Mouse (Mus musculus) ovary, postnatal 10 days (tissue): ENCODE measurements at regions not wholly inside any gene's neighbourhood (a gene's known extent, or its start where the extent isn't known, plus 50 kb on each side); places are given as distances from the start of the nearest gene placed in this dataset.

Experiments used
- DNase-seq: peaks from one replicate; pipeline ENCODE4 v3.0.0; 2022; ENCODE audit warnings: low spot score

DNA sequence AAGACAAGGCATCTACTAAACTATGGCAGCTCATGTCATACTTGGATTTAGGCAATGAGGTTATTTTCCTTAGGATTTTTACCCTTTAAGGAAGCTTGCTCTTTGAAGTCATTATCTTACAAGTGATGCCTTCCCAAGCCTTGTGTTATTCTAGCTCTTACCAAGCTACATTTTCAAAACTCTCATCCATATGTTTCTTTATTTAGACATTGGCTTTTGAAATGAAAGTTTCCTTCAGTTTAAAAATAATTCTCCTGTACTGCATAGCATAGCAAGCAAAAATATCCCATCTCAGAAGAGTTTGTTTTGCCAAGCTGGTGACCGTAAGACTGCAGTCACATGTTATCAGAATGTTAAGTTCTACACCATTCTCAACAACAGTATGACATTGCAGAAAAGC, 372.8 kb upstream of the Sptlc3 start:
- no peak for DNase-seq

DNA sequence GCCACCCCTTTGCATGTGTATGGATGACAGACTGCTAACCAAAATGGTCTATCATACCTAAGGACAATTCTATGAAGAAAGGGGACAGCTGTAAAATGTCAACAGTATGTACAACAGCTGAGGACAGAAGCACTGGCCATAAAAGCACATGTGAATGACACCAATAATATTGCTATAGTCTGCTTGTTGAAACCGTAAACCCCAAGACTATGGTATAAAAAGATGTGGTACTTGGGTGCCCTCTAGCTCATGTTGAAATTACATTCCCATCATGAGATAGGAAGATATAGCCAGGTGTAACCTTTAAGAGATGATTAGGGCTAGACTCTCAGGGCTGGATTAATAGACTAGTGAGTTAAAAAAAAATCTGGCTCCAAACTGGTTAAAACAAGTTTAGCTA, 361.6 kb upstream of the Sptlc3 start:
- DNase-seq, result no peak

DNA sequence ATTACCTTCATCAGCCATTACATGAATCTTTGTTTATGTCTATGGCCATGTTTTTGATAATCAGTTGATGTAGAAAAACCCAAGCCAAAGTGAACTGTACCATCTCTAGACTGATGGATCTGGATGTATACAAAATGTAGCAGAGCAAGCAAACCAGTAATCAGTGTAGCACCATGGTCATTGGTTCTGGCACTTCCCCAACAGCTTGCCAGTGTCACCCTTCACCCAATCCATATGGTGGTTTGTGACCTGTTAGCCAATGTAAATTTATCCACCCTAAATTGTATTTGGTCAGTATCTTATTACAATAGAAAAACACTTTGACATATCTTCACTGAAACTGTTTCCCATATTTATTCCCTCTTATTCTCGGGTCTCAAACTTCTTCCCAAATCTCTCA, 346.7 kb upstream of the Sptlc3 start:
- DNase-seq, result no peak

DNA sequence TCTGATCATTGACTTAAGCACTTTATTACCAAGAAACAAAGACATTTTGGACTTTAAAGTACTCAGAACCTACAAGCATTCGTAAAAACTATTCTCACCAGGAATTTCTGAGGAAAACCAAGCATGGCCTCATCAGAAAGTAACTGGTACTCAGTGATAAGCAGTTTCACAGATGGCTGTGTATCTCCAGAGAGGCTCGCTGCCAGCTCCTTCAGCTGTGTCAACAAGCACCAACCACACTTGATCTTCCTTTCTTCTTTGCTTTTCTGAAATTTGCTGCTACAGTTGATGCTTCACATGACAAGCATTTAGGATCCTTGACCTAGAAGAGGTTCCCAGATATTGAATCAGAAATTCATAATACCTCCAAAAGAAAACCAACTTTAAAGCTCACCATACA, 314.1 kb upstream of the Sptlc3 start:
- DNase-seq, result no peak

DNA sequence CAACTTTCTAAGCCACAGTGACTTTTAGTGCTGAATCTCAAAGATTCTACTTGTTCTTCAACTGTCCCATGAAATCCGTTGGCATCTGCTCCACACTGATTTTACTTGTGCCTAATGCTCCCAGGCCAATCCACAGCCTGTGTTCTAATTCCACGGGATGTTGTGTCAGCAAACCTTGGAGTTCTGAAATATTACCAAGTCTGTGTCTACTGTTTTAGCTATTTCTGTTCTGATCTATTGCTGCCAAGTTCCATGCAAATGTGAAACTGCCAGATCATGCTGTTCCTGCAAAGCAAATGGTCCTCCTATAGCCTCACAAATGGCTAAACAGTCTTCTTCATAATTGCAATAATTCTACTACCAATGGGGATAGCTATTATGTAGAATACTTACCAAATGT, 295.4 kb upstream of the Sptlc3 start:
- DNase-seq, result no peak

DNA sequence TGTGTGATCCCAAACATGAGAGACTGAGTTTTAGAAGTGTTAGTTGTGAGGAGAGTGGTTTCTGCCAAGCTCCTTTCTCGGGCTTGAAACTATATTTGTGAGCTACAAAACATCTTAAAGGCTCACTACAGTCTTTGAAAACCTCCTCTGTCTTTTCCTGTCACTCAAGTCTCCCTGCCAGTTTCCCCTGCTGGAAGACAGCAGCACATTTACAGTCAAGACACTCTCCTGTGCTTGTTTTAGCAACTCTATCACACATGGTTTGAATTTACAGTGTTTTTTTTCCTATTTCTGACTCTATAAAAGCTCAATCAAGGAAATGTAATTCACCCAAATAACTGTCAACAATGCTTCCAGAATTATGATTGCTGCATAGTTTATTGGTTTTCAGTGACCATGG, 286.1 kb upstream of the Sptlc3 start:
- DNase-seq, result no peak

DNA sequence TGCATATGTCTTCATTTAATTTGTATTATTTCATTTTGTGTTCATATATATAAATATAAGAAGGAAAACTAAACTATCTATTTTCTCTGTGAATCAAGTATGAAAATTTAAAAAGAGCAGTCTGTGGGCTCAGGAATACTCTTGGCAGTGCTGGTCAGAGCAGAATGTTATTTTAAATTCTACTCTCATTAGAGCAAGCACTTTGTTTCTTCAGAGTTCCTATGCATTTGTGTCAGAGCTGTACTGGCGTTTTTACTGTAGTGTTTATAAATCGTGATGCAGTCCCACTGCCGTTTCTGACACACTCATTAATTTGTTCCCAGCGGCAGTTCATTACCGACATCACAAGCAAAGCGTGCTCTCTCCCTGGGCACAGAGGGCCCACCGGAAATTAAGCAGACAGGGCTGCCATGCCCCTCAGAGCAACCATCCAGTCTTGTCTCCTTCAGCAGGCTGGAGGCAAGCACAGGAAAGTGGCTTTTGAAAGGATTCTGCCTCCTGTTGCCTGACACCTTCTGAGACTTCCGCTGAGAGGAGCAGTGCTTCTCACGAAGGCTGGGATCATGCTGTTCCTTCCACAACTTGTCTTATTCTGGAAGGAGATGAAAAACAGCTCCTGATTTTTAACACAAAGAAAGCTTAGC, 272.8 kb upstream of the Sptlc3 start:
- no peak for DNase-seq

DNA sequence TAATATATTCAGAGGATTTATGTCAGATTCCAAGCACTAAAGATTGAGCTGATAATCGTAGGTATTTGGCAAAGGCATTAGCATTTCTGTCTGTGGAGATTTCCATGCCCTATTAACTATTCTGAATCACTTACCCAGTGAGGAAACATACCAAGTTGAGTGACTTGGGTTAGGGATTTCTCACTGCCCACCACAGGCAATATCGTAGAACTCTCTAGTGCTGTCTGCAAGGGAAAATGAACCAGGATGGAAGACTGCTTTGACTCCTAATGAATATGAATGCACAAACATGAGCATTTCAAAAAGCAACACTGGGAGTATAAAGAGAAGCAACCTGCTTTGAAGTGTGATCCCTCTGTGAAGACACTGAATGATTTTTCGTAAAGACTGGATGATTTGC, 263.3 kb upstream of the Sptlc3 start:
- DNase-seq, result no peak

DNA sequence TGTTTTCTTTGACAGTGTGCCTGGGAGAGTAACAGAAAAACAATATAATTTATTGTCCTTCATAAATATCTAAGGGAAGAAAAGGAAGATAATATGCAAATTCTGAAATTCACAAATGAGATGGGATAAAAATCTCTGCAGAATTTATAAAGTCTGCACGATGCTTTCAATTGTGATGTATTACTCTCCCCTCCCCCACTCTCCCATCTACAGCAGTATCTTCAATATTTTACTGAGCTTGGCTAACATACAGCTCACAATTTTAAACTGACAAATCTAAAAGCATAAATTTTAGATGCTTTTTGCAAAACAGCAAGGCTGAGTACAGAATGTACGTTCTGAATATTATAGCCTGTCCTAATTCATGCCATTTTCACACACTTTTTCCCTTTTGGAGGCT, 243.6 kb upstream of the Sptlc3 start:
- DNase-seq, result no peak

DNA sequence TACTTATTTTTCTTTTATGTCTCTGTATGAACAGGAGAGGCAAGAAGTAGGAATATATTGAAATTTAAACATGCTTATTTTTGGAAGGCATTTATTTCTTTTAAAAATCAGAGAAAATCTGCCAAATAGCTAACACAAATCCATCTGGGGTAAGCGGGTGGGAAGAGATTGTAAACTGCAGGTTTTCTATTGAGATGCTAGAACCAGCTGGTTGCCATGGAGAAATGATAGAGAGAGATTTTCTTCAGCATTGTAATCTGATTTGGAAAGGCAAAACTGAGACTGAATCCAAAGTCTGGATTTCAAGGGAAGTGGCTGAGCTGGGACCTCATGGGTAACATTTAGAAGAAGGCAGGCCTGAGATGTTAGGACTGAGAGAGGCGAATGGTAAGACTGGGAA, 226.6 kb upstream of the Sptlc3 start:
- no peak for DNase-seq

DNA sequence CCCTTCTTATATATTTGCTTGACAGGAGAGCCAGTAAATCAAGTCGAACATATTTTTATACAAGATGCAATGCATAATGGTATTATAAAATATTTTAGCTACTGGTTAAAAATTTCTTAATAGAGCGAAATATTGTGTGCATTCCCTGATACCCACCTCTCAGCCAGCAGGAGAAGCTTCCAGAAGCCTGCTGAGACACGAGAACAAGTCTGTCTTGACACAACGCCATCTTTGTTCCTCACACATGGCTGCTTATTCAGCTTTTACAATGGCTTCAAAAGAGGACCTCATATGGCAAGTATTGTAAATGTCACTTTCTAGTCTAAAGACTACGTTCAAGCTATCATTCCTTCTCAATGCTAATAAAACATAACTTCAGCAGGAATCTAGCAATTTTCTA, 217.1 kb upstream of the Sptlc3 start:
- no peak for DNase-seq

DNA sequence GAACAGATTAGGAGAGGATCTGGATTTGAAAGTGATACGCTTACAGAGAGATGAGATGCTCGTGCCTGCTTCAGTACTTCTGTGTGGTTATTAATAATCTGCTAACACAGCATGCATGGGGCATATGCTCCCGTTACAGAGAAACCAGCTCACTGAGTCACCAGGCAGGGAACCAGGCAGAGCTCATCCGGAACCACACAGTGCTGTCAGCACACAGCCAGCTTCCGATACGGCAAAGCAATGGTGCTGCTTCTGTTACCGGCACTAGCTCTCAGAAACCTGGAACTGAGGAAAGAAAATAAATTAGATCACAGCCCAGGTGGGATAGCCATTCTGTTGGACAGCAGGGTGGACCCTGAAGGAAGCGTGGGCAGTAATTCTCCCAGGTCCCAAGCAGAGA, 216.1 kb upstream of the Sptlc3 start:
- no peak for DNase-seq

DNA sequence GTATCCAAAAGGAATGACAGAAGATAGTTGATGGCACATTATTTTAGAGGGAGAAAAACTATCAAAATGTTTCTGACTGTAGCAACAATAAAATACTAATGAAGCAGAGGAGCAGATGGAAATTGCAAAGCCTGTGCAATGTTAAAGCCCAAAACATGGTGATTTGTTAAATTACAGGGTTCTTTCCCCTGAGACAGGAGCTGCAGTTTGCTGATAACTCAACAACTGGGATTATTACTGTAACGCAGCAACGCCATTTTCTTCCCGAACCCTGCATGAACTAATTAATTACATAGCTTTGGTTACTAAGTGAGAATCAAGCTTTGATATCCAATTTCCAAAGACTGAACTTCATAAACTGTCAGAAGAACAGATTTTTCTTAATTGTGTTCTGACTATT, 212.7 kb upstream of the Sptlc3 start:
- no peak for DNase-seq

DNA sequence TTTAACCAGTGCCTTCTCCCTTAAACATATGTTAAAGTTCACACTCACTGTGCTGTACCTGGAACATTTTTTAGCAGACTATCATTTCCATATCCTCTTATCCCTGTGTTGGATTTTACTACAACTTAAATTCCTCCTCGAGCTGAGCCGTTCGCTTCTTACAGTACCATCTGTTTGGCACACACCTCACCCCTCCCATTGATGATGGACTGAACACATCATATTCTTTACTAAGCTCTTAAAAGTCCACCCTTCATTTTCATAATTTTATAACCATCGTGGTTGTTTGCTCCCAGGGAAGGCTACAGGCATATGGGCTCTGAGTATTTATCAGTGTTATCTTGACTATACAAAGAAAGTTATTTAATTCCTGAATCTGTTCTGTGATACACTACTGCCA, 209.4 kb upstream of the Sptlc3 start:
- no peak for DNase-seq

DNA sequence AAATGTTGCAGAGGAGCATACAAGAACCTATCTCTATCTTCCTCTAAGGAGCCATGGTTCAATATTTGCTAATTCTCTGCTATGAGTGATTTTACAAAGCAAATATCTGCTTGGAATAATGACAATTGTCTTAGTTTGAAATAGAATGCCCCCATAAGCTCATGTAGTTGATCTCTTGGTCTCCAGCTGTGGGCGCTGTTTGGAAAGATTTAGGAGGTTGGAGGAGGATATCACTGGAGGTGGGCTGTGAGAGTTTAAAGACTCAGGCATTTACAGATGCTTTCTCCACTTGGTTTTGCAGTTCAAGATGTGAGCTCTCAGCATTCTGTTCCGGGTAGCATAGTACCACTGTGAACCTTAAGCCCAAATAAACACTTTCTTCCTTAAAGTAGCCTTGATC, 207.3 kb upstream of the Sptlc3 start:
- DNase-seq, result no peak

DNA sequence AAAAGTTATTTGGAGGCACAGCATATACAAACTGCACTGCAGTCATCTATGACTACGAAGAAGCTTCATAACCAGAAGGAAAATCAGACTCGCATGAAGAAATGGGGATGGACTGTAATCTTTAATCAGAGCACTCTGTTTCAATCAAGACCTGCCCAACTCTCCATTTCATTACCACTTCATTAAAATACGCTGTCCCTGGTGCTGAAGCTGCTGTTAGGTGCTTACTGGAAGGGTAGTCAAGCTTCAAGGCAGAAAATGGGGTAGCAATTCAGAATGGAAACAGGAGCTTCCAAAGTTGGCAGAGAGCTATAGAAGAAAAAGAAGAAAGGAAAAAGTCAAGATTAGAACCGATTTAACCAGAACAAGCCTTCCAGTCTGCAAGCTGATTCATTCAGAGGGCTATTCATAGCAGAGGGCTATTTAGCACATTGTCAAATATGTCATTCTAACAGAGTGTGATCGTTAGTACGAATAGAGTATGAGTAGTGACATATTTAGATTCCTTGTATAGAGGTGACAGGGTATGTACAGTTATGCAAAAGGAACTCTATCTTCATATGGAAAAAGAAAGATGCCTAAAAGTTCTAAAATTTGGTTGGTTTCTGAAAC, 195.1 kb upstream of the Sptlc3 start:
- DNase-seq, result no peak

DNA sequence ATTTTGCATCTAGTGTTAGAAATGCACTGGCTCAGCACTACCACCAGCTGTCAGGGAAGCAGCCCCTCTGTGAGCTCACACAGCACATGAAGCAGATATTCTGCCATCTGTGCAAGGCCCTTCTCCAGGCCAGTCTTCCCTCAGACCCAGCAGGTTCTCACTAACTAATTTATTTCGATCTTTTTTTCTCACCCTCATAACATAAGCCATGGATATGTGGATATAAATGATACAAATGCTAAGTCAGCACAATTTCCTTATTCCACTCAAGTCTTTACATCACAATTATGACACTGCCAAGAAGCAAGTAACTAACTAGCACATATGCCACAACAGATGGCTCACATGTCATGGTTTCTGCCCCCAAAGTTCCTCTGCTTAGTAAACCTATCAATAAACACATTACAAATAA, 182.3 kb upstream of the Sptlc3 start:
- DNase-seq, result no peak

DNA sequence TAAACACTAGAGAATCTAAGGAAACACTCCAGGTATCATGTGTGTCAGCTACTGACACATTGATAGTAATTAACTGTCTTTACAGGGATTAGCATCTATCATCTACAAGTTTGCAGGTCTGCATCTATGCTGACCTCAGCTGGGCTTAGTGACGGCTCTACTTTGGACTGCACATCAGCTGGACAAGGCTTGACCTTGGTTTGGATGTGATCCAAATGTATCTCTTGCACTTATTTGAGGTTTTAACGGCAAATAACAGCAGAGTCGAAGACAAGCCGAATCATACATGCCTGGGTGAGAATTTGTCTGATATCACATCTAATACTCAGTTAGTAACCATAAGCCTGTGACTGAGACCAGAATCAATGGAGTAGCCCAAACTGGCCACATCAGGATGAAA, 181.7 kb upstream of the Sptlc3 start:
- no peak for DNase-seq

DNA sequence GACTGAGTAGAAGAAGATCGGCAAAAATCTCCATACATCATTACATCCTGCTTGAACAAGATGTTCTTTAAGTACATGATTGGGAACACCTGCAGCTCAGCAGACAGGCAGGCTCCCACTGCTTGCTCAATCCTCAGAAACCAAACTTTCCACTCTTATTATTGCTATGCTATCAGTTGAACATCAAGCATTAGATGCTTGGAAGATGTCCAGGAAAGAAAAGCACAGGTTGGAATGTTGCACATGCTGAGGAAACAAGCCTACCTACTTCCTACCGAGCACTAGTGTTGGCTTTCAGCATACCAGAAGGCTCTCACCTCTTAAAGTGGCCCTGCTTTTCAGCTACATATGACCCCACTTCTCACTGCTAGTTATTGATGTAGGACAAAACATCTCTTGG, 171.2 kb upstream of the Sptlc3 start:
- no peak for DNase-seq

DNA sequence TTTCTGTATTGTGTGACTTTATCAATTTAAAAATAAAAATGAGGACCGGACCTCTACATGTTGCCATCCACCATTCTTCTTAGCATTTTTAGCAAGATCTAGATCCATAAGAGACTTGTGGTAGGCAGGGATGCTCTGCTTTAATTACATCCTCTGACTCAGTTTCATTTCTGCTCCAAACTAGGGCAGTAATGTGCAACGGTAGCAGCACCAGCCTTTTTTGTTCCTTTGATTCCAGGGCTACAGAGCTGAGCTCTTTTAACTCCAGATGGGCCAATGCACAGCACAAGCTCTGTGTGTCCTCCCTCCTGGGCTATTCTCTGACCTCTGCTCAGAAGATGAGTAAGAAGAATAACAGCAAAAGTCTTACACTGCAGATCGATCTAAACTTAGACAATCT, 168.2 kb upstream of the Sptlc3 start:
- no peak for DNase-seq

DNA sequence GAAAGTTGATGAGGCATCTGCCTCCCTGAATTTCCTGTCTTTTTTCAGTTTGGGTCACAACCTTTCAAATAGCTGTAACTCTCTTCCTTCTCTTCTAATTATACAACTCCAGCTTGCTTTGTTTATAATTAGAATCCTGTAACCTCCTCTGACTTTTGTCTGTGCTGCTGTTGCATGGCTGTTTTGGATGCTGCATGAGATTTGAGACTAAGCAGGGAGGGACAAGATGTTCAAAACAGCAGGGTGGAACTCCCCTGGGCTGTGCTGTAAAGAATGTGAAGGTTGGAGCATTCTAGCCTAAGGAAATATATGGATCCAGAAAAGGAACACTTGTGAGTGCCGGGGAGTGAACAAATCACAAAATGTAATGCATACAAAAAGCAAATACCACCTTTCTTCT, 159.0 kb upstream of the Sptlc3 start:
- no peak for DNase-seq

DNA sequence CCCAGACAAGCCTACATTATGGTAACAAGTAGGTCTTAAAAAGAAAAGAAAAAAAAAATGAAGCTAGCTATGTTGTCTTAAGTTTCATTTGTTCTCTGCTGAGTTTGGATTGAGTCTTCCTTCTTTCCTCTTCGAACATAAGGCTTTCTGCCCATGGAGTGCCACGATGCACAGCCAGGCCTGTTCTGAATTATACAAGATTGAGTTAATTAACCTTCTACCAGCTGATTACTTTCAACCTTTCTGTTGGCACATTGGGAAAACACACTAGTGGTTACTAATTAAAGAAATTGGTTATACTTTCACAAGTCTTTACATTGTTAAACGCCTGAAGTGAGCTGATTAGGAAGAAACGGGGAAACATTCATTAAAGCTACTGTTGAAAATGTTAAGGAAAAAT, 155.5 kb upstream of the Sptlc3 start:
- DNase-seq, result no peak

DNA sequence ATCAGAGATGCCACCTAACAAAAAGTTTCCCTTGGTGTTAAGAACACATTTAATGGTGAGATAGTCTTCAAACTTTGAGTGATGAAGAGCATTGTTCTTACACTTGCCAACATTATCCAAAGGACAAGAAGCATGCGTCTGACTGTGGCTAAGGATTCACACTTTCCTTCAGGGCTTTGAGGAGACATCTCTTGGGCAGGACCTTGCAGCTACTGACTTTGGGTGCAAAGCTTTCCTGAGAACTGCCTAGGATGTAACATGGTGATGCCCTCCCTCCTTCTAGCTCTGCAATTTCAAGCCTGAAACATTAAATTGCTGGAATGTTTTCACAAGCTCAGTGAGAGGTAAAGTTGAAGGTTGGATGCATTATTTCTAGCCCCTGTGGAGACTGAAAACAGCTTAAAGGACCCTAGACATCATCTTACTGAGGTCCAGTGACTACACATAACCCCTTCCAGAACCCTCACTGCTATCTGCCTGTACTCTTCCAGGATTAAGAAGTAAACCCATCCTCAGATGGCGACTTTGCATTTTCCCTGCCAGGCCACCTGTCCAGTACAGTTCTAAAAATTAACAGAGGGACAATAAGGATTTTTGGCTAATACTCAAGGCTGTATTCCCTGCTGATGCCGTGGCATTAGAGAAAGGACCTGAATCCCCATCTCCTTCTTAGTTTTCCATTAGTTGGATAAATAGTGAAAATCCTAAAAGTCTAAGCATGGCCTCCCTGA, 137.3 kb upstream of the Sptlc3 start:
- no peak for DNase-seq
